Mouse (Mus musculus) forebrain, embryonic 13.5 days (tissue): Measurements from ENCODE around the gene Irf3. TPM values are rescaled to one million over a fixed set of nuclear protein-coding genes. Genes with fewer than 3 reads are reported as not detected.
A peak's percentile ranks its signal among the peaks of the same experiment; 100 is the strongest.

ENCODE experiments used
- ATAC-seq: fragments of 200-750 bp; cut with Nextera tagmentation; 2 replicates; pipeline ENCODE4 v1.8.0; 2017
- H3K27ac ChIP-seq: fragments of 300-500 bp; sonication (generic); 2 replicates; pipeline ENCODE4 v1.5.1; 2015; ENCODE audit warnings: inconsistent platforms, mild to moderate bottlenecking, moderate library complexity
- H3K27me3 ChIP-seq: fragments of 300-500 bp; sonication (generic); 2 replicates; pipeline ENCODE4 v1.6.1; 2015; ENCODE audit warnings: mild to moderate bottlenecking, inconsistent platforms
- H3K36me3 ChIP-seq: fragments of 300-500 bp; sonication (generic); 2 replicates; pipeline ENCODE4 v1.6.1; 2015; ENCODE audit warnings: mild to moderate bottlenecking, inconsistent platforms; ENCODE audit not compliant: poor library complexity, severe bottlenecking
- H3K4me1 ChIP-seq: fragments of 300-500 bp; sonication (generic); 2 replicates; pipeline ENCODE4 v1.6.1; 2015; ENCODE audit warnings: inconsistent platforms
- H3K4me2 ChIP-seq: fragments of 300-500 bp; sonication (generic); 2 replicates; pipeline ENCODE4 v1.6.1; 2015; ENCODE audit warnings: inconsistent platforms, mild to moderate bottlenecking, moderate library complexity
- H3K4me3 ChIP-seq: fragments of 300-500 bp; sonication (generic); 2 replicates; pipeline ENCODE4 v1.5.1; 2015; ENCODE audit warnings: mild to moderate bottlenecking, inconsistent platforms
- H3K9ac ChIP-seq: fragments of 300-500 bp; sonication (generic); 2 replicates; pipeline ENCODE4 v1.6.1; 2015; ENCODE audit warnings: mild to moderate bottlenecking, inconsistent platforms
- H3K9me3 ChIP-seq: fragments of 300-500 bp; sonication (generic); replicated peaks from 2 replicates; pipeline ENCODE4 v1.6.1; 2016; ENCODE audit warnings: inconsistent platforms
- WGBS: fragments of 180-500 bp; shearing (Covaris S2); methylation state at CpG from one replicate; pipeline ENCODE4 v1.1.7; 2015; 5-methylcytosine and 5-hydroxymethylcytosine counted together
- polyA plus RNA-seq: library from polyadenylated mRNA; unstranded; fragments of >200 nt; fragmentation: Nextera tagmentation; extraction: Ambion mirVana; gene quantifications from 2 replicates; pipeline ENCODE4 v1.2.1, GENCODE M21; 2015

The Irf3 gene
- 67.9 and 72.7 TPM in 2 replicates for polyA plus RNA-seq

DNA sequence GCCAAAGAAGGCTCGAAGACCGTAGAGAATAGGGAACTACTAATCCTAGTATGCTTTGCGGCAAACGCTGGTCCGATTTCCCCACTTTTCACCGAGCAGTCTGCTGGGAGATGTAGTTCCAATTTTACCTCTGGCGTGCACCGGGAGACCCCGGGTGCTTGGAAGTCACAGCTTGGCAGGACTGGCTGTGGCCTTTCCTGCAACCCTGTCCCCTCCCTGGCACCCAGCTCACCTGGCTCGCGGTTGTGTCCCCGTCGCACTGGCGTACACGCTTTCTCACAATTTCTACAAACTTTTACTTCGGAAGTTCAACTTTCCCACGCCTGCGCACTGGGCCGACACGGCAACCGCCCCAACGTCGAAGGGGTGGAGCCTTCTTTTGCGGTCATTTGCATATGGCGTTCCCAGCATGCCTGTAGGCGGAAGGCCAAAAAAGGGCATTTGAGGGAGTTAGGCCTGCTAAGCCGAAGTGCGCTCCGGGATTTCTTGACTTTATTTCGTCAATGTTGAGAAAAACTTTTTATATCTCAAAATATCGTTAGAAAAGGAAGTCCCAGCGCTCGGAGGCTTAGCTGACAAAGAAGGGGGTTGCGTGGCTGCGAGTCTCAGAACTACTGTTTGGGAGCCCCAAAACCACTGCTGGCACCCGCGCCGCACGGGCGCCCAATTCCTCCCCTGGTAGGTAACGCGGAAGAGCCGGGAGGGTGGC, at the start of gene Irf3:
TSS of gene Irf3 (plus strand) at position 418 of the 709 bp plus-strand sequence.
- Histone ChIP-seq H3K9me3 (no peaks in the 10 kb centered on the region), H3K4me1 (peaks cover 33% of the 10 kb centered on the region), H3K27ac (peak within 1 kb of the TSS; percentile 67), H3K27me3 (no peaks in the 10 kb centered on the region), H3K4me3 (peak within 1 kb of the TSS; percentile 61), H3K4me2 (peak within 1 kb of the TSS; percentile 87), H3K36me3 (peaks cover 52% of the 10 kb centered on the region), H3K9ac (peak within 1 kb of the TSS; percentile 88)
- WGBS, result under 1% methylated on average over 43 of the region's 43 CpGs
- peak; percentile 94 for ATAC-seq

DNA sequence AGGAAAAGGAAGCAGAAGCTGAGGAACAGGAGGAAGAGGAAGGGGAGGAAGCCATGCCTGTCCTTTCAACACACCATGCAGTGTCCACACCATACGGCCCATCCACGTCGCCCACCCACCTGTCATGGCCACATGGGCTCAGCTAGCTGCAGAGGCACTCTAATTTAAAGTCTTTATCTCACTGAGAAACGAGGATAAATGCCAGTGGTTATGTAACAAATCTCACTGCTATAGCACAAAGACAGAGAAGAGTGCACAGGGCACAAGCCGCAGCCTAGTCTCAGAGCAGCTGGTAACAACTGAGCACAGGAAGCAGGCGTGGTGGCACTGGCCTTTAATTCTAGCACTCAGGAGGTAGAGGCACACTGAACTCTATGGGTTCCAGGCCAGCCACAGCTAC, 47.5 kb upstream of the Irf3 start:
- H3K9me3 ChIP-seq, result no peaks in the 10 kb centered on the region

DNA sequence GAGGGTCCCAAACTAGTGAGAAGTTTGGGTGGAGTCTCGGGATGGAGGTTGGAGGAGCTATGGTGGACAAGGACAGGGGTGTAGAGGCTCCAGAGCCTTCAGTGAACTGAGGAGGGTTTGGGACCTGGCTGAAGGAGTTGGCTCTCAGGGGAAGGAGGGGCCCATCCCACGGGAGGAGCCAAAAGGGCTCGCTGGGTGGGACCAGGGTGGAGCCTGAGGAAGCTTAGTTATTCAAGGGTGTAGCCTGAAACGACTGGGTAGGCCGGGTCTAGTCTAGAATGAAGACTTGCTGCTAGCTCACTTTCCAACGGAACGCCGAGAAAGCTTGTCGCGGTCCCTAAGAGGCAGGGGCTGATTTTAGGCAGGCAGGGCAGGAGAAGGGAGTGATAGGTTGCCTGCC, 45.5 kb upstream of the Irf3 start:
- under 1% methylated on average over 10 of the region's 10 CpGs for WGBS
- Histone ChIP-seq H3K4me2 (peak overlapping the region; percentile 76), H3K4me3 (peak overlapping the region; percentile 44), H3K4me1 (peaks cover 16% of the 10 kb centered on the region), H3K9me3 (no peaks in the 10 kb centered on the region), H3K27ac (no peak overlapping the region), H3K27me3 (peaks cover 42% of the 10 kb centered on the region), H3K9ac (peak overlapping the region; percentile 68; the same call in 1 of the 2 replicates), H3K36me3 (no peaks in the 10 kb centered on the region)
- ATAC-seq, result no peak; the same call in 1 of the 2 replicates

More for the DNA sequence above, 47.5 kb upstream of the Irf3 start:
- no peak overlapping the region for H3K4me2 ChIP-seq
- H3K27ac ChIP-seq, result no peak overlapping the region
- H3K36me3 ChIP-seq, result no peaks in the 10 kb centered on the region
- ATAC-seq, result no peak
- H3K27me3 ChIP-seq, result peaks cover 42% of the 10 kb centered on the region
- no peak overlapping the region for H3K9ac ChIP-seq
- peaks cover 16% of the 10 kb centered on the region for H3K4me1 ChIP-seq
- H3K4me3 ChIP-seq, result no peak overlapping the region
- WGBS, result 66% methylated on average over 6 of the region's 6 CpGs

DNA sequence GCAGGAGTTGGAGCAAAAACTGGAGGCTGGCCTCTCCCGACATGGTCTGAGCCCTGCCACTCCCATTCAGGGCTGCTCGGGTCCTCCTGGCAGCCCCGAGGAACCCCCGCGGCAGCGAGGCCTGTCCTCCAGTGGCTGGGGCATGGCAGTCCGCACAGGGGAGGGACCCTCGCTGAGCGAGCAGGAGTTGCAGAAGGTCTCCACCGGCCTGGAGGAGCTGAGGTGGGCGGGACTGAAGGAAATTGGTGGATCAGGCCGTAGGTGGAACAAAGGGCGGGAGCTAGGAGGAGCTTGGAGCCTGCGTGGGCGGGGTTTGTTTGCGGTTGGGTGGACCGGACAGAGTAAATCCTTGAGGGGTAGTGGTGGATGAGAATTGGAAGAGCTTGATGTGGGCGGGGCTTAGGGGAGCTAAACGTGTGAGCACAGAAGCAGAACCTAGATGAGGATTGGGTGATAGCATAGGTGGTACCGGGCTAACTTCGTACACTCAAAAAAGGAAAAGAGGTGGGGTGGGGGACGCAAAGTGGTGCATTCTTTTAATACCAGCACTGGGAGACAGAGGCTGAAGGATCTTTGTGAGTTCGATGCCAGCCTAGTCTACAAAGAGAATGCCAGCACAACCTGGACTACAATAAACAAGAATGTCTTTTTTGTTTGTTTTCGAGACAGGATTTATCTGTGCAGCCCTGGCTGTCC, 44.7 kb upstream of the Irf3 start:
- Histone ChIP-seq H3K9ac (peak overlapping the region; percentile 68), H3K9me3 (no peaks in the 10 kb centered on the region), H3K36me3 (no peaks in the 10 kb centered on the region), H3K4me3 (peak overlapping the region; percentile 44), H3K27me3 (peaks cover 38% of the 10 kb centered on the region), H3K27ac (peak overlapping the region; percentile 59; the same call in 1 of the 2 replicates), H3K4me2 (peak overlapping the region; percentile 76), H3K4me1 (peaks cover 16% of the 10 kb centered on the region)
- ATAC-seq, result peak; percentile 83
- 7% methylated on average over 24 of the region's 24 CpGs for WGBS

DNA sequence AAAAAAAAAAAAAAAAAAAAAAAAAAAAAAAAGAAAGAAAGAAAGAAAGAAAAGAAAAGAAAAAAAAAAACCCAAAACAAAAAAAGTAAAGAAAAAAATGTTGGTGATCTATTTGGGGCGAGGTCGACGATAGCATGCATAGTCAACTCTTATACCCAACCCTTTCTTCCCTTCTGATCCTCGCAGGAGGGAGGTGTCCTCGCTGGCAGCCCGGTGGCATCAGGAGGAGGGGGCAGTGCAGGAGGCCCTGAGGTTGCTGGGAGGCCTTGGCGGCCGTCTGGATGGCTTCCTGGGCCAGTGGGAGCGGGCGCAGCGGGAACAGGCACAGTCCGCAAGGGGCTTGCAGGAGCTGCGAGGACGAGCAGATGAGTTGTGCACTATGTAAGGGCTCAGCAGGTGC, 43.9 kb upstream of the Irf3 start:
- Histone ChIP-seq H3K4me3 (no peak overlapping the region), H3K27me3 (peaks cover 38% of the 10 kb centered on the region), H3K36me3 (no peaks in the 10 kb centered on the region), H3K4me1 (peaks cover 16% of the 10 kb centered on the region), H3K27ac (no peak overlapping the region; the same call in 1 of the 2 replicates), H3K4me2 (no peak overlapping the region), H3K9me3 (no peaks in the 10 kb centered on the region), H3K9ac (no peak overlapping the region)
- ATAC-seq, result no peak
- WGBS, result 56% methylated on average over 14 of the region's 14 CpGs

DNA sequence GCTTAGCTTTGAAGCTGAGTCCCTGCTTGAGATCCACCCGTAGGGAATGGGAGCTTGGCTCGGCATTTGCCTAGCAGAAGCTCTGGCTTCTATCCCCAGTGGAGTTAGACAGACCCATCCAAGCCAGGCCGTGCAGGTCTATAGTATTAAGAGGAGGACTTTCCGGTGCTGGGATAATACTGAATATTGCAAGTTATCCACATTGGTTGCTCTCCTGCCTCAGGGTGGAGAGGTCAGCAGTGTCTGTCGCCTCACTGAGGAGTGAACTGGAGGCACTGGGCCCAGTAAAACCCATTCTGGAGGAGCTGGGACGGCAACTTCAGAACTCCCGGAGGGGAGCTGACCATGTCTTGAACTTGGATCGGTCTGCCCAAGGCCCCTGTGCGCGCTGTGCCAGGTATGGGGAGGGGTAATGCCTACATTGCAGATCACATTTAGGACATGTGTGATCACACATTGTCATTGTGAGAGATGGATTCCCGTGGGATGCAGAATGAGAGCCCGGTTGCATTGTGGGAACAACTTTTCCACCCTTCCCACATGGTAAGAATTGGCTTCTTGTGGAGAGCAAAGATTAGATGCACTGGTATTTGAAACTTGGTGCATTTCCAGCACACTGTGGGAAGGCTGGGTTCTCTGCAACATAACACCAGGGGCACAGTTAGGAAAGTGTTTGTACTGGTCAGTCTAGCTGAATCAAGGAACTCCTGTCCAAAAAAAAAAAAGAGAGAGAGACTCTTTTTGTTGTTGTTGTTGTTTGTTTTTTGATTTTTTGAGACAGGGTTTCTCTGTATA, 43.2 kb upstream of the Irf3 start:
- WGBS, result 83% methylated on average over 12 of the region's 12 CpGs

DNA sequence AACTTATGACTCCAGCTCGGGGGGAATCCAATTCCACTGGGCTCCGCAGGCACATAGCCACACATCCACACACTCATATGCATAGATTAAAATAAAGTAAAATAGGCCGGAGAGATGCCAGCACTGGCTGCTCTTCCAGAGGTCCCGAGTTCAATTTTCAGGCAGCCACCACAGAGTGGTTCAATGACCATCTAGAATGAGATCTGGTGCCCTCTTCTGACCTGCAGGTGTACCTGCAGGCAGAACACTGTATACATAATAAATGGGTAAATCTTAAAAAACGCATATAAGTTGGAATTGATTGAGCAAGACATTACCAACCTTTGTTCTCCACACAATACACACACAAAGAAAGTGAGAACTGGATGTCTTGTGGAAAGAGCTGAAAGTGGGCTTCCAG, 41.8 kb upstream of the Irf3 start:
- H3K9me3 ChIP-seq, result no peaks in the 10 kb centered on the region
- no peak overlapping the region for H3K4me3 ChIP-seq
- H3K27me3 ChIP-seq, result peaks cover 22% of the 10 kb centered on the region
- H3K36me3 ChIP-seq, result peaks cover 19% of the 10 kb centered on the region
- H3K4me2 ChIP-seq, result no peak overlapping the region
- no peak for ATAC-seq
- WGBS, result 52% methylated on average over 5 of the region's 5 CpGs
- H3K4me1 ChIP-seq, result peaks cover 16% of the 10 kb centered on the region
- no peak overlapping the region for H3K9ac ChIP-seq
- H3K27ac ChIP-seq, result no peak overlapping the region

More for the DNA sequence above, 43.2 kb upstream of the Irf3 start:
- no peak for ATAC-seq
- Histone ChIP-seq H3K9me3 (no peaks in the 10 kb centered on the region), H3K4me1 (peaks cover 16% of the 10 kb centered on the region), H3K36me3 (peaks cover 7% of the 10 kb centered on the region), H3K27ac (no peak overlapping the region; the same call in 1 of the 2 replicates), H3K9ac (no peak overlapping the region), H3K4me2 (no peak overlapping the region), H3K4me3 (no peak overlapping the region), H3K27me3 (peaks cover 35% of the 10 kb centered on the region)

DNA sequence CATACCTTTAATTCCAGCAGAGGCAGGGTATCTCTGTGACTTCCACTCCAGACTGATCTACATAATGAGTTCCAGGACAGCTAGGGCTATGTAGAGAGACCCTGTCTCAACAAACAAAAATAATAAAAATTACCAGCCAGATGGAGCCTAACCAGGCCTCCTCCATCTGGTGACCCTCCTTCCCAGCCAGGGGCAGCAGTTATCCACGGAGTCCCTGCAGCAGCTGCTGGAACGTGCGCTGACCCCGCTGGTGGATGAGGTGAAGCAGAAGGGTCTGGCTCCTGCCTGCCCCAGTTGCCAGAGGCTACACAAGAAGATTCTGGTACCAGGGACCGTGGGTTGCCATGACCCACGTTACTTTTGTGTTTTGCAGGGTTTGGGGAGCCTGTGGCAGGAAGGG, 41.2 kb upstream of the Irf3 start:
- WGBS, result 62% methylated on average over 6 of the region's 6 CpGs
- Histone ChIP-seq H3K9ac (no peak overlapping the region), H3K4me1 (peaks cover 16% of the 10 kb centered on the region), H3K9me3 (no peaks in the 10 kb centered on the region), H3K27ac (no peak overlapping the region), H3K36me3 (peaks cover 25% of the 10 kb centered on the region), H3K4me3 (no peak overlapping the region), H3K4me2 (no peak overlapping the region), H3K27me3 (peaks cover 16% of the 10 kb centered on the region)
- ATAC-seq, result no peak

DNA sequence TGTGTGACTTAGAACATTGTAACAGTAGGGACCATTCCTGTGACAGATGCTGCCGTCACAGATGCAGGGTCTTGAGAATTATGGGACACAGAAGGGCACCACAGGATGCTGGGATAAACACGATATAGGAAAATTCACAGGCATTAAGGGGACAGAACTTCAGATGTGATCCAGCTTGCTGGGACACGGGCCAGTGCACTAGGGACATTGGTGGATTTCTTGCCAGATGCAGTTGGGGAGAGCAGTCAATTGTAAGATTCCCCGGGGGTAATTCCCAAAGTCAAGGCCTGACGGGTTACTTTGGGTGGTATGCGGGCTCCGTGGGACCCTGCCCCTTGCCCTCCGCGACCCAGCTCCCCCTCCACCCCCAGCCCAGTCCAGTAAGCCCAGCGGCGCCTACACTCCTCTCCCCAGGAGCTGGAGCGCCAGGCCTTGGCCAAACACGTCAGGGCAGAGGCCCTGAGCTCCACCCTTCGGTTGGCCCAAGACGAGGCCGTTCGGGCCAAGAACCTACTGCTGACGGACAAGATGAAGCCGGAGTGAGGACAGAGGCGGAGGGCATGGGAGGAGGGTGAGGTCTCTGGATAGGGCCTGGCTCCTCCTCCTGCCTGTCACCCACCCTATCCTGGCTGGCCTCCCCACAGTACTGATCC, 40.1 kb upstream of the Irf3 start:
- 82% methylated on average over 20 of the region's 20 CpGs for WGBS
- no peaks in the 10 kb centered on the region for H3K9me3 ChIP-seq
- H3K4me2 ChIP-seq, result no peak overlapping the region
- H3K9ac ChIP-seq, result peak overlapping the region; percentile 30; the same call in 1 of the 2 replicates
- H3K36me3 ChIP-seq, result peaks cover 35% of the 10 kb centered on the region
- peaks cover 8% of the 10 kb centered on the region for H3K4me1 ChIP-seq
- no peak overlapping the region for H3K4me3 ChIP-seq
- ATAC-seq, result no peak
- peaks cover 5% of the 10 kb centered on the region for H3K27me3 ChIP-seq
- H3K27ac ChIP-seq, result no peak overlapping the region

DNA sequence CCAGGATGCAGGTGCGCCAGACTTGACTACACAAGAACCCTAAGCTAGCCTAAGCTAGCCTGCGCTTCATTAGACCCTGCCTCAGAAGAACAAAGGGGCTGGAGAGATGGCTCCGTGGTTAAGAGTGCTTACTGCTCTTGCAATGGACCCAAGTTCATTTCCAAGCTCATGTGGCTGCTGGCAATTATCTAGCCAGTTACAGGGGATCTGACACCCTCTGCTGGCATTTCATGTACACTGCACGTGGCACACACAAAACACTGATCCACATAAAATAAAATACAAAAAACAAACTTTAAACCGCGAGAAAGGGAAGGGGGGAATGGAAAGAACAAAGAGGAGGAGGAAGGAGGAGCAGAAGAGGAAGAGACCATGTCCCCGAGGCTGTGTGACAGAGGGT, 39.2 kb upstream of the Irf3 start:
- no peak for ATAC-seq
- no peak overlapping the region for H3K27ac ChIP-seq
- no peak overlapping the region for H3K9ac ChIP-seq
- H3K4me1 ChIP-seq, result no peaks in the 10 kb centered on the region
- 51% methylated on average over 7 of the region's 7 CpGs for WGBS
- no peak overlapping the region for H3K4me3 ChIP-seq
- no peak overlapping the region for H3K4me2 ChIP-seq
- peaks cover 44% of the 10 kb centered on the region for H3K36me3 ChIP-seq
- H3K9me3 ChIP-seq, result no peaks in the 10 kb centered on the region
- no peaks in the 10 kb centered on the region for H3K27me3 ChIP-seq

DNA sequence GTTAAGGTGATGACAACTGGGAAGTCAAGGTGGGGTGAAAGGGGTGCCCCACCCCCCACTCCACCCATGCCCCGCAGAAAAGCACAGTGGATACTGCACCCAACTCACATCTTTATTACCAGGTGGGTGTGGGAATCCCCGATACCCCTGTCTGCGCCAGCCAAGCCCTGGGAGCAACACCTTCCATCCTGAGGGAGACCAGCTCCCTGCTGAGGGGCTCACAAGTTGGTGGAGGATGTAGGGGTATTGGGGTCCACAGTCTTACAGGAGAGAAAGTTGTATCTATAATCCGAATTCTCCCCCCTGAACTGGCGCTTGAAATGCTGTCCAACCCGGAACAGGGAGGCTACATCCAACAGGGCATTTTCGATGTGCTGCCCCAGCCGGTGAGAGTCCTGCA, 38.2 kb upstream of the Irf3 start:
- Histone ChIP-seq H3K4me2 (no peak overlapping the region), H3K4me1 (no peaks in the 10 kb centered on the region), H3K27me3 (no peaks in the 10 kb centered on the region), H3K9ac (no peak overlapping the region), H3K27ac (no peak overlapping the region), H3K9me3 (no peaks in the 10 kb centered on the region), H3K4me3 (no peak overlapping the region), H3K36me3 (peaks cover 53% of the 10 kb centered on the region)
- 92% methylated on average over 8 of the region's 8 CpGs for whole genome bisulfite sequencing
- ATAC-seq, result no peak
